Comparison of ENCODE assay signal across 10 mouse cellular contexts in the genomic region with DNA sequence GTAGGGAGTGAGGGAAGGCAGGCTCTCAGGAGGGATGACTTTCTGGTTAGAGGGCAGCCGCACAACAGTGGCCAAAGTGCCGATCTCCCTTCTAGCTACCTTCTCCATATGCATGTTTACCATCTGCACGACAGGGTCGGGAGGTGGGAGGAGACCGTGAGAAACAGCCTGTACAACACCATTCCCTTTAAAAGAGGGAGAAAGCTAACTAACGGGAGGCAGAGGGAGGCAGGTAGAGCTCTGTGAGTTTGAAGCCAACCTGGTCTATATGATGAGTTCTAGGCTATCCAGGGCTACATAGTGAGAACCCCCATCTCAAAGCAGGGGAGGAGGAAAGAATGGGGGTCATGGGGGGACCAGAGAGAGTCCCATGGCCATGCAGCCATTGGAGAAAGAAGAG. TPM values are rescaled to one million over a fixed set of nuclear protein-coding genes. Genes with fewer than 3 reads are reported as not detected.
DNase-seq lines count a peak whose midpoint lies in the region; ATAC-seq and TF ChIP-seq lines count a peak whose summit lies in the region.
"Had no signal": no experiment of that assay in that cellular context is flagged by ENCODE, and none has a peak within 500 bp of the region (broad histone marks: within the 10 kb centered on the region; RNA-seq: fewer than 3 reads in every experiment).

No protein-coding gene starts in this region.

- H3K9me3 ChIP-seq in heart, embryonic 12.5 days (replicated peaks), result no peaks in the 10 kb centered on the region
- peaks cover 6% of the 10 kb centered on the region for H3K9me3 ChIP-seq in megakaryocyte, embryonic 14.5 days
- H3K9me3 ChIP-seq in heart, postnatal 0 days (replicated peaks; ENCODE audit: control insufficient read depth, low read length), result no peaks in the 10 kb centered on the region
- H3K9me3 ChIP-seq: midbrain, embryonic 13.5 days had no signal

- H3K27ac ChIP-seq in heart, embryonic 12.5 days (ENCODE audit: poor library complexity, severe bottlenecking), result peak overlapping the region; percentile 78
- peak overlapping the region; percentile 69 for H3K27ac ChIP-seq in heart, postnatal 0 days (ENCODE audit: low read depth)
- peak overlapping the region; percentile 79 for H3K27ac ChIP-seq in small intestine, adult 2 months (ENCODE audit: insufficient read depth, low read depth, low read length)
- H3K27ac ChIP-seq: midbrain, embryonic 13.5 days had no signal

- no peak for DNase-seq in heart, postnatal 4 days
- DNase-seq in heart, postnatal 0 days (ENCODE audit: low spot score), result no peak
- DNase-seq in left cerebral cortex, adult 9 months (ENCODE audit: low spot score in 2 of 2), result no peak
- DNase-seq: cerebellum, adult 9-10 months had no signal

- no peak for TF ChIP-seq CTCF in heart, postnatal 0 days (IDR thresholded peaks at IDR 0.05; ENCODE audit: low read depth)
- no peak for TF ChIP-seq CTCF in small intestine, adult 2 months (IDR thresholded peaks at IDR 0.05; ENCODE audit: extremely low read depth, insufficient read length, insufficient replicate concordance, low read depth, low read length)

- no peak for TF ChIP-seq POLR2A in small intestine, adult 2 months (IDR thresholded peaks at IDR 0.05; ENCODE audit: low read depth, low read length)

- H3K4me2 ChIP-seq in heart, embryonic 12.5 days, result peak overlapping the region; percentile 49
- peak overlapping the region; percentile 39; the same call in 1 of the 2 replicates for H3K4me2 ChIP-seq in heart, postnatal 0 days (ENCODE audit: low read depth, low read length)
- H3K4me2 ChIP-seq: midbrain, embryonic 13.5 days had no signal

- H3K4me1 ChIP-seq in heart, embryonic 12.5 days (replicated peaks), result peaks cover 79% of the 10 kb centered on the region
- H3K4me1 ChIP-seq in megakaryocyte, embryonic 14.5 days, result peaks cover 82% of the 10 kb centered on the region
- peaks cover 44% of the 10 kb centered on the region for H3K4me1 ChIP-seq in heart, postnatal 0 days (ENCODE audit: control insufficient read depth, insufficient read depth)
- peaks cover 54% of the 10 kb centered on the region for H3K4me1 ChIP-seq in small intestine, adult 2 months (ENCODE audit: control insufficient read depth, insufficient read depth, insufficient read length, low read length)

- ATAC-seq in heart, embryonic 12.5 days (ENCODE audit: insufficient number of reproducible peaks, low FRiP score), result no peak
- ATAC-seq in megakaryocyte, adult 5-6 weeks (ENCODE audit: poor library complexity, severe bottlenecking), result no peak
- ATAC-seq in heart, postnatal 0 days (ENCODE audit: insufficient read depth, low read depth), result no peak
- ATAC-seq: midbrain, embryonic 13.5 days had no signal

- TF ChIP-seq EP300 in heart, postnatal 0 days (IDR thresholded peaks at IDR 0.05; ENCODE audit: low read depth), result no peak

- no peaks in the 10 kb centered on the region for H3K36me3 ChIP-seq in heart, embryonic 12.5 days
- H3K36me3 ChIP-seq in megakaryocyte, embryonic 14.5 days (replicated peaks; ENCODE audit: low read length), result peaks cover 35% of the 10 kb centered on the region
- peaks cover 20% of the 10 kb centered on the region for H3K36me3 ChIP-seq in heart, postnatal 0 days (replicated peaks; ENCODE audit: control insufficient read depth, insufficient read depth, low read length)
- H3K36me3 ChIP-seq in small intestine, adult 2 months (ENCODE audit: control insufficient read depth, insufficient read depth, low read length), result 0 out of 2 replicates have a peak, but pooled peaks cover 7% of the 10 kb centered on the region
- H3K36me3 ChIP-seq: midbrain, embryonic 13.5 days had no signal

- H3K9ac ChIP-seq in heart, embryonic 12.5 days, result no peak overlapping the region
- no peak overlapping the region for H3K9ac ChIP-seq in heart, postnatal 0 days (replicated peaks; ENCODE audit: low read depth, low read length)
- H3K9ac ChIP-seq: midbrain, embryonic 13.5 days had no signal

- 0 out of 2 replicates have a peak overlapping the region, but pooled peaks have one; percentile 2 for H3K4me3 ChIP-seq in heart, embryonic 12.5 days
- peak overlapping the region; percentile 82 for H3K4me3 ChIP-seq in megakaryocyte, embryonic 14.5 days (replicated peaks)
- H3K4me3 ChIP-seq in heart, postnatal 0 days (ENCODE audit: low read depth, low read length), result 0 out of 2 replicates have a peak overlapping the region, but pooled peaks have one; percentile 2
- peak overlapping the region; percentile 25 for H3K4me3 ChIP-seq in small intestine, adult 2 months (ENCODE audit: low read depth, low read length)
- H3K4me3 ChIP-seq: midbrain, embryonic 13.5 days had no signal

- peaks cover 36% of the 10 kb centered on the region for H3K27me3 ChIP-seq in heart, embryonic 12.5 days (replicated peaks)
- peaks cover 70% of the 10 kb centered on the region for H3K27me3 ChIP-seq in megakaryocyte, embryonic 14.5 days (replicated peaks)
- H3K27me3 ChIP-seq in heart, postnatal 0 days (ENCODE audit: control insufficient read depth, insufficient read depth, low read length), result peaks cover 23% of the 10 kb centered on the region
- no peaks in the 10 kb centered on the region for H3K27me3 ChIP-seq in small intestine, adult 2 months (ENCODE audit: control insufficient read depth, insufficient read depth, low read length)

- 22% methylated on average over 6 of the region's 6 CpGs for WGBS in heart, embryonic 12.5 days
- 26% methylated on average over 6 of the region's 6 CpGs for WGBS in heart, postnatal 0 days
- WGBS in small intestine, adult 2 months, result 27% methylated on average over 6 of the region's 6 CpGs

RNA-seq across cellular contexts. Expression of gene Gngt2, which starts 1.2 kb away (rescaled TPM):
- 39.1 and 39.2 TPM in 2 replicates for polyA plus RNA-seq in heart, embryonic 12.5 days (2016; fragmentation: Nextera tagmentation; extraction: Ambion mirVana)
- total RNA-seq in heart, postnatal 4 days (2021), result 10 to 100 TPM; 23.2 to 23.8 TPM
- polyA plus RNA-seq in megakaryocyte, embryonic 14.5 days (2012; ENCODE audit: insufficient read depth, low replicate concordance), result 10.2 and 30.7 TPM in 2 replicates
- total RNA-seq in megakaryocyte, adult 5-6 weeks (2015), result 92.0 and 95.7 TPM in 2 replicates
- total RNA-seq in megakaryocyte, adult 5-6 weeks (2017), result 64.0 and 66.6 TPM in 2 replicates
- 0.66 and 26.8 TPM in 2 replicates for total RNA-seq in heart, postnatal 0 days (2014; rRNA removed; ENCODE audit: low replicate concordance)
- 38.7 and 40.1 TPM in 2 replicates for polyA plus RNA-seq in heart, postnatal 0 days (2015; fragmentation: Nextera tagmentation; extraction: Ambion mirVana)
- polyA plus RNA-seq in small intestine, adult 2 months (2012; rRNA removed), result 2.1 and 4.7 TPM in 2 replicates

RNA-seq across cellular contexts. Expression of gene Abi3, which starts 6.4 kb away (rescaled TPM):
- polyA plus RNA-seq in heart, embryonic 12.5 days (2016; fragmentation: Nextera tagmentation; extraction: Ambion mirVana), result 22.3 and 26.0 TPM in 2 replicates
- total RNA-seq in heart, postnatal 4 days (2021), result 10 to 100 TPM; 16.7 to 19.5 TPM
- 67.9 and 94.9 TPM in 2 replicates for polyA plus RNA-seq in megakaryocyte, embryonic 14.5 days (2012; ENCODE audit: insufficient read depth, low replicate concordance)
- 14.7 and 19.8 TPM in 2 replicates for total RNA-seq in megakaryocyte, adult 5-6 weeks (2015)
- 13.7 and 20.0 TPM in 2 replicates for total RNA-seq in megakaryocyte, adult 5-6 weeks (2017)
- 11.4 and 13.4 TPM in 2 replicates for total RNA-seq in heart, postnatal 0 days (2014; rRNA removed; ENCODE audit: low replicate concordance)
- polyA plus RNA-seq in heart, postnatal 0 days (2015; fragmentation: Nextera tagmentation; extraction: Ambion mirVana), result 13.3 and 14.3 TPM in 2 replicates
- 34.0 and 73.5 TPM in 2 replicates for polyA plus RNA-seq in small intestine, adult 2 months (2012; rRNA removed)

RNA-seq across cellular contexts. Expression of gene Phospho1, which starts 11.5 kb away (rescaled TPM):
- polyA plus RNA-seq in heart, embryonic 12.5 days (2016; fragmentation: Nextera tagmentation; extraction: Ambion mirVana), result 0.65 and 0.66 TPM in 2 replicates
- total RNA-seq in heart, postnatal 4 days (2021), result 10 to 100 TPM; 71.7 to 82.2 TPM
- polyA plus RNA-seq in megakaryocyte, embryonic 14.5 days (2012; ENCODE audit: insufficient read depth, low replicate concordance), result 11.0 and 11.8 TPM in 2 replicates
- 12.6 and 17.3 TPM in 2 replicates for total RNA-seq in megakaryocyte, adult 5-6 weeks (2015)
- total RNA-seq in megakaryocyte, adult 5-6 weeks (2017), result 2.3 TPM in 1 of 2 replicates, not detected in the other
- total RNA-seq in heart, postnatal 0 days (2014; rRNA removed; ENCODE audit: low replicate concordance), result 45.0 and 46.6 TPM in 2 replicates
- 6.7 and 7.9 TPM in 2 replicates for polyA plus RNA-seq in heart, postnatal 0 days (2015; fragmentation: Nextera tagmentation; extraction: Ambion mirVana)
- polyA plus RNA-seq in small intestine, adult 2 months (2012; rRNA removed), result 236 and 278 TPM in 2 replicates
- polyA plus RNA-seq: midbrain, embryonic 13.5 days; neural tube, embryonic 11.5 days had no signal

Comparison
In these comparisons a context has a peak if more than half of its experiments do, and no peak if none do; other contexts are left out.
1. H3K4me3 ChIP-seq: peak in every context shown above with its lines; median percentile 82 in megakaryocyte, embryonic 14.5 days; 25 in small intestine, adult 2 months; 2 in heart, embryonic 12.5 days; 2 in heart, postnatal 0 days.
2. RNA of gene Phospho1, which starts 11.5 kb away (polyA plus RNA-seq): 236 to 278 TPM in small intestine, adult 2 months; 11.0 to 11.8 TPM in megakaryocyte, embryonic 14.5 days, 6.7 to 7.9 TPM in heart, postnatal 0 days and 0.65 to 0.66 TPM in heart, embryonic 12.5 days; every median in the first group is over 10 times any median in the second.
3. Peak in every context shown above with its lines, with median percentiles within 50 percentile points of each other: H3K27ac ChIP-seq.